Mouse (Mus musculus) G1E (cell line): Measurements from ENCODE around the gene Spint5.

Experiments
- GATA1 ChIP-seq: IDR thresholded peaks from 2 replicates; pipeline ENCODE4 v1.6.1; 2012; ENCODE audit warnings: borderline replicate concordance, low read length, inconsistent platforms, mixed read lengths
- POLR2AphosphoS5 ChIP-seq: IDR thresholded peaks from 2 replicates; pipeline ENCODE4 v1.6.1; 2012; ENCODE audit warnings: low read depth, low read length, inconsistent platforms; ENCODE audit not compliant: insufficient replicate concordance

- TF ChIP-seq POLR2AphosphoS5 (no peak), GATA1 (no peak)
Observed at GRCm38 (mm10) chr2:164746693-164747092, 31.6 kb downstream of the Spint5 start.
